Mouse (Mus musculus) heart, postnatal 0 days (tissue): ENCODE measurements around the gene Foxp1. TPM values are rescaled to one million over a fixed set of nuclear protein-coding genes. Genes with fewer than 3 reads are reported as not detected.

Experiments
- ATAC-seq: fragments of 200-750 bp; cut with Nextera tagmentation; 2 replicates; pipeline ENCODE4 v1.8.0; 2017; ENCODE audit warnings: low read depth, moderate number of reproducible peaks, moderate library complexity; ENCODE audit not compliant: insufficient read depth
- DNase-seq: peaks from one replicate; pipeline ENCODE4 v3.0.0-alpha.2; 2016; ENCODE audit warnings: low spot score
- H3K27ac ChIP-seq: fragments of 300-500 bp; sonication (generic); 2 replicates; pipeline ENCODE4 v1.5.1; 2014; ENCODE audit warnings: low read depth, mild to moderate bottlenecking
- H3K27me3 ChIP-seq: fragments of 300-500 bp; sonication (generic); 2 replicates; pipeline ENCODE4 v1.6.1; 2014; ENCODE audit warnings: low read length, mixed read lengths; ENCODE audit not compliant: control insufficient read depth, insufficient read depth
- H3K36me3 ChIP-seq: fragments of 300-500 bp; sonication (generic); replicated peaks from 2 replicates; pipeline ENCODE4 v1.6.1; 2014; ENCODE audit warnings: low read length, mixed read lengths; ENCODE audit not compliant: control insufficient read depth, insufficient read depth
- H3K4me1 ChIP-seq: fragments of 300-500 bp; sonication (generic); 2 replicates; pipeline ENCODE4 v1.6.1; 2014; ENCODE audit warnings: antibody characterized with exemption; ENCODE audit not compliant: control insufficient read depth, insufficient read depth
- H3K4me2 ChIP-seq: fragments of 300-500 bp; sonication (generic); 2 replicates; pipeline ENCODE4 v1.6.1; 2014; ENCODE audit warnings: low read depth, mild to moderate bottlenecking, low read length, moderate library complexity
- H3K4me3 ChIP-seq: fragments of 300-500 bp; sonication (generic); 2 replicates; pipeline ENCODE4 v1.5.1; 2014; ENCODE audit warnings: low read depth, low read length
- H3K9ac ChIP-seq: fragments of 300-500 bp; sonication (generic); replicated peaks from 2 replicates; pipeline ENCODE4 v1.6.1; 2014; ENCODE audit warnings: low read depth, low read length, mixed read lengths
- H3K9me3 ChIP-seq: fragments of 300-500 bp; sonication (generic); replicated peaks from 2 replicates; pipeline ENCODE4 v1.6.1; 2016; ENCODE audit warnings: low read length; ENCODE audit not compliant: control insufficient read depth
- CTCF ChIP-seq: IDR thresholded peaks from 2 replicates; pipeline ENCODE4 v1.5.1; 2016; ENCODE audit warnings: antibody characterized with exemption, control low read depth, low read depth
- EP300 ChIP-seq: IDR thresholded peaks from 2 replicates; pipeline ENCODE4 v1.6.1; 2016; ENCODE audit warnings: antibody characterized with exemption, low read depth
- WGBS: fragments of 180-500 bp; shearing (Covaris S2); extraction: QIAGEN DNeasy Blood & Tissue Kit; methylation state at CpG from one replicate; pipeline ENCODE4 v1.1.7; 2014; 5-methylcytosine and 5-hydroxymethylcytosine counted together
- polyA plus RNA-seq: library from polyadenylated mRNA; unstranded; fragments of >200 nt; fragmentation: Nextera tagmentation; extraction: Ambion mirVana; gene quantifications from 2 replicates; pipeline ENCODE4 v1.2.1, GENCODE M21; 2015
- total RNA-seq: library from RNA; depleted of rRNA; stranded (reverse); fragments of >200 nt; gene quantifications from 2 replicates; pipeline ENCODE4 v1.2.3, GENCODE M21; 2014; ENCODE audit warnings: low replicate concordance

Foxp1 gene
- total and polyA plus RNA-seq, 2 experiments from 2014 or later, result 40.7 to 88.1 TPM

DNA sequence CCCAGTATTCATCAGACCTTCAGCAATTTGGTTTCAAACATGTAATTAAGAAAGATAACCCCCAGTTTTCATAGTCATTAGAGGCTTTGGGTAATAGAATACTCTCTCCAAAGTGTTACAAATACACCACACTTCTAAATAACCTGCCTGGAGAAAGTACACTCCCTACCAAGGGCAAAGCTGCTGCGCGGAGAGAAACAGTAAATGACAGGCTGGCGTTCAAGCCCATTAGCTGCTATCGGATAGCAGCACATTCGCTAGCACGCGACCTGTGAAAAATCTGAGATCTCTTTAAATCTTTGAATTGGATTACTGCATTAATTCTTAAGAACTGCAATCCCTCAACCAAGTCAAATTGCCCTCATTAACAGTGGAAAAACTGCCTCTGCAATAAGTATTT, 418.1 kb downstream of the Foxp1 start:
- TF ChIP-seq CTCF (no peak), EP300 (no peak)
- ATAC-seq, result no peak
- peaks cover 26% of the 10 kb centered on the region; the same call in 1 of the 2 replicates for H3K4me1 ChIP-seq
- DNase-seq, result no peak
- no peaks in the 10 kb centered on the region for H3K9me3 ChIP-seq
- no peak overlapping the region for H3K9ac ChIP-seq
- H3K4me2 ChIP-seq, result no peak overlapping the region
- H3K4me3 ChIP-seq, result no peak overlapping the region
- no peaks in the 10 kb centered on the region for H3K27me3 ChIP-seq
- no peak overlapping the region for H3K27ac ChIP-seq
- 85% methylated on average over 7 of the region's 7 CpGs for WGBS
- no peaks in the 10 kb centered on the region for H3K36me3 ChIP-seq

DNA sequence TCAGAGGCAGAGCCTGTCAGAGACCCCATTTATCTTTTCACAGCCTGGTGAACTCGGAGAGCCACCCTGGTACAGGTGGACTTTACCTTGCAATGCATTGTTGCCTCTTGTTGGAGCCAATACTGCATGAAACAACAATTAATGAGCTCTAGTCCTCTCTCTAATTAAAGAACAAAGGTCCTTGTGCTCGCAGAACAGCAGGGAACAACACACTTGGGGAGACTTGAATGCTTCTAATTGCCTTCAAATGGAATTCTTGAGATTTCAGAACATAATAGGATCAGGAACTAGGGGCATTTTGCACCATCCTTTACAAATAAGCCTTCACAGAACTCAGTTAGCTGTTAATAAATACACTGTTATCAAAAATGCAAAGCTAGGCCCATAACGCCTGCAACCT, 418.6 kb downstream of the Foxp1 start:
- H3K4me1 ChIP-seq, result peaks cover 26% of the 10 kb centered on the region; the same call in 1 of the 2 replicates
- 82% methylated on average over 3 of the region's 3 CpGs for WGBS

DNA sequence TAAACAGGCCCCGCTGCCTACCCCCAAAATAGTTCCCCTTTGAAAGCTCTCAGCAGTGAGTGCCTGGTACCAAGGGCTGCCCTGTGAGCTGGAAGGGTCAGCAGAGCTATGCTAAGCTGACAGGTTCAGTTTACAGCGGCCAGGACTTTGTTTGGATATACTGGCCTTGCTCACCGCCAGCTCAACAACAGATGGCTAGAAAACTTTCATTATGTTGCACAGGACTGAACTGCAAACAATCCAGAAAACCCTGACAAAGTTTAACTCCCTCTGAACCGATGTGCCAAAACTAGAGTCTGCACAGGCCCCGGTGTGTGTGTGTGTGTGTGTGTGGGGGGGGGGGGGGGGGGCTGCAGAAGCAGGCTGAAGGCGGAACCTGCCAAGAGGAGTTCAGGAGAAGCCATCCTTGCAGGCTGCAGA, 421.0 kb downstream of the Foxp1 start:
- H3K9me3 ChIP-seq, result no peaks in the 10 kb centered on the region
- WGBS, result 13% methylated on average over 6 of the region's 6 CpGs
- no peaks in the 10 kb centered on the region for H3K36me3 ChIP-seq
- peak overlapping the region; percentile 48 for H3K9ac ChIP-seq
- peak overlapping the region; percentile 56 for H3K4me2 ChIP-seq
- TF ChIP-seq EP300, result no peak
- no peak for TF ChIP-seq CTCF
- ATAC-seq (peak; percentile 82), DNase-seq (peak; percentile 46)
- no peaks in the 10 kb centered on the region for H3K27me3 ChIP-seq
- peaks cover 19% of the 10 kb centered on the region for H3K4me1 ChIP-seq
- no peak overlapping the region for H3K4me3 ChIP-seq
- H3K27ac ChIP-seq, result peak overlapping the region; percentile 93

More for the DNA sequence above, 418.6 kb downstream of the Foxp1 start:
- H3K4me2 ChIP-seq, result no peak overlapping the region
- no peak overlapping the region for H3K4me3 ChIP-seq
- no peak for ATAC-seq
- no peaks in the 10 kb centered on the region for H3K27me3 ChIP-seq
- H3K27ac ChIP-seq, result no peak overlapping the region
- TF ChIP-seq CTCF (no peak), EP300 (no peak)
- H3K36me3 ChIP-seq, result no peaks in the 10 kb centered on the region
- H3K9ac ChIP-seq, result no peak overlapping the region
- no peak for DNase-seq
- H3K9me3 ChIP-seq, result no peaks in the 10 kb centered on the region

DNA sequence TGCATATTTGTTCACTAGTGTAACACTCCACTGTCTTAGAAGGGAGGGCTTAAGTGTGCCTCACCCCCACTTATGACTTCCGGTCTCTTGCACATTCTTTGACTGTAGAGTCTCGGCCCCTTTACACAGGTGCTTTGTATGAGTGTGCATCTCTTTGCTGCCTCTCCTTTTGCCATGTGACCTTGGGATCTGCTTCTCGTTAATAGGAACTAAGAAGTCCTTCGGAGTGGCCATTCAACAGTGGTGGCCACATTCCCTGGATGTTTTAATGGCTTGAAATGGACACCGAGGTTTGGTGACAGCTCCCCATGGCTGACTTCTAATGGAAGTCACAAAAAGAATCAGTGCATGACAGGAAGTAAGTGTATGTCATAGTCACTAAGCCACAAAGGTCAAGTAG, 422.2 kb downstream of the Foxp1 start:
- 41% methylated on average over 5 of the region's 5 CpGs for WGBS
- Histone ChIP-seq H3K4me2 (no peak overlapping the region), H3K27ac (0 out of 2 replicates have a peak overlapping the region, but pooled peaks have one; percentile 22), H3K4me1 (peaks cover 10% of the 10 kb centered on the region), H3K27me3 (no peaks in the 10 kb centered on the region), H3K4me3 (no peak overlapping the region), H3K9me3 (no peaks in the 10 kb centered on the region), H3K9ac (no peak overlapping the region), H3K36me3 (no peaks in the 10 kb centered on the region)
- TF ChIP-seq CTCF (no peak), EP300 (no peak)
- DNase-seq, result no peak
- ATAC-seq, result no peak

DNA sequence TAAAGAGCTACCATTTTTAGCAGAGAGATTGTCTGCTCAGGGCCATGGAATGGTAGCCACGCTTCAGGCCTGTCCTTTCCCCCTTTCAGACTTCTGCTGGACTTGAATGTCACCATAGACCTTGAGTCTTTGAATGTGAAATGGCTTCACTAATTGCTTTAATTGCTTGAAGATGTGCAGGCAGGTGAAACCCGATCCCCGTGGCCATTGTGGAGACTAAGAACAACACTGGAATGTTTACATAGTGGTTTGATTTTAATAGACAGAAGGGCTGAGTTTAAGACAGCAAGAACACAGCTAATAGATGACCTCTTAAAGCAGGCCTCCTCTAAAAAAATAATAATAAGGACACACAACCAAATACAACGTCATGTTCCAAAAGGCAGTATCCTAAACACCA, 422.7 kb downstream of the Foxp1 start:
- 70% methylated on average over 4 of the region's 4 CpGs for WGBS
- Histone ChIP-seq H3K9me3 (no peaks in the 10 kb centered on the region), H3K27ac (no peak overlapping the region), H3K27me3 (no peaks in the 10 kb centered on the region), H3K4me3 (no peak overlapping the region), H3K4me2 (no peak overlapping the region), H3K4me1 (peaks cover 10% of the 10 kb centered on the region), H3K9ac (no peak overlapping the region), H3K36me3 (no peaks in the 10 kb centered on the region)
- ATAC-seq (no peak), DNase-seq (no peak)
- TF ChIP-seq EP300, result no peak
- TF ChIP-seq CTCF, result no peak

DNA sequence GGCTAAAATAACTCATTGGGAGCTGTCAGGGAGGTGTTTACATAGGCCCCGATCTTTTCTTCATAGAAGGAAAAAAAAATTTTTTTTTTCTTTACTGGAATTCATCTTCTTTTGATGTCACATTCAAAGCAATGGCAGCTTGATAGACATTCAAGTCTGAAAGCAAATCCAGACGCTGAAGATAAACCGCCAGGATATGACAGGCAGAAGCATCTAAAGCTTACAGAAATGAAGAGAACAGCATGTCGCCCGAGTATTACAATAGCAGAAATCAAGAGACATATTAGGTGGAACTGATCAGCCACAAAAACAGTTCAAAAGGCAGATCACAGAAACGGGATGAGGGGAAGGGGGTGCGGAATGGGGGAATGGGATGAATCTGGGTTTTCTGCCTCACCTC, 425.3 kb downstream of the Foxp1 start:
- H3K4me1 ChIP-seq, result peaks cover 29% of the 10 kb centered on the region
- H3K9ac ChIP-seq, result no peak overlapping the region
- TF ChIP-seq CTCF (no peak), EP300 (no peak)
- peak overlapping the region; percentile 97 for H3K27ac ChIP-seq
- H3K4me2 ChIP-seq, result 0 out of 2 replicates have a peak overlapping the region, but pooled peaks have one; percentile 67
- no peak for DNase-seq
- H3K4me3 ChIP-seq, result no peak overlapping the region
- ATAC-seq, result no peak
- H3K36me3 ChIP-seq, result no peaks in the 10 kb centered on the region
- no peaks in the 10 kb centered on the region for H3K9me3 ChIP-seq
- H3K27me3 ChIP-seq, result no peaks in the 10 kb centered on the region
- 42% methylated on average over 7 of the region's 7 CpGs for WGBS
